Mouse (Mus musculus) midbrain, embryonic 10.5 days (tissue): ENCODE data around the gene Gpatch3. TPM values are rescaled to one million over a fixed set of nuclear protein-coding genes. Genes with fewer than 3 reads are reported as not detected.

Experiments used
- DNase-seq: peaks from one replicate; pipeline ENCODE4 v3.0.0-alpha.2; 2017; ENCODE audit warnings: low spot score
- H3K27ac ChIP-seq: fragments of 300-500 bp; sonication (generic); replicated peaks from 2 replicates; pipeline ENCODE4 v1.5.1; 2016; ENCODE audit warnings: mild to moderate bottlenecking
- H3K27me3 ChIP-seq: fragments of 300-500 bp; sonication (generic); 2 replicates; pipeline ENCODE4 v1.6.1; 2016; ENCODE audit warnings: low read depth, mild to moderate bottlenecking; ENCODE audit not compliant: poor library complexity, severe bottlenecking
- H3K36me3 ChIP-seq: fragments of 300-500 bp; sonication (generic); 2 replicates; pipeline ENCODE4 v1.6.1; 2016; ENCODE audit warnings: mild to moderate bottlenecking, moderate library complexity
- H3K4me1 ChIP-seq: fragments of 300-500 bp; sonication (generic); 2 replicates; pipeline ENCODE4 v1.6.1; 2016
- H3K4me3 ChIP-seq: fragments of 300-500 bp; sonication (generic); 2 replicates; pipeline ENCODE4 v1.5.1; 2016; ENCODE audit warnings: mild to moderate bottlenecking, moderate library complexity
- H3K9me3 ChIP-seq: fragments of 300-500 bp; sonication (generic); replicated peaks from 2 replicates; pipeline ENCODE4 v1.6.1; 2016; ENCODE audit warnings: mild to moderate bottlenecking
- WGBS: fragments of 180-500 bp; shearing (Covaris S2); methylation state at CpG from one replicate; pipeline ENCODE4 v1.1.7; 2016; 5-methylcytosine and 5-hydroxymethylcytosine counted together
- polyA plus RNA-seq: library from polyadenylated mRNA; unstranded; fragments of >200 nt; fragmentation: Nextera tagmentation; extraction: Ambion mirVana; gene quantifications from 2 replicates; pipeline ENCODE4 v1.2.1, GENCODE M21; 2016

Gene Gpatch3
- polyA plus RNA-seq, 1 experiment from 2014 or later = 10.9 TPM

DNA sequence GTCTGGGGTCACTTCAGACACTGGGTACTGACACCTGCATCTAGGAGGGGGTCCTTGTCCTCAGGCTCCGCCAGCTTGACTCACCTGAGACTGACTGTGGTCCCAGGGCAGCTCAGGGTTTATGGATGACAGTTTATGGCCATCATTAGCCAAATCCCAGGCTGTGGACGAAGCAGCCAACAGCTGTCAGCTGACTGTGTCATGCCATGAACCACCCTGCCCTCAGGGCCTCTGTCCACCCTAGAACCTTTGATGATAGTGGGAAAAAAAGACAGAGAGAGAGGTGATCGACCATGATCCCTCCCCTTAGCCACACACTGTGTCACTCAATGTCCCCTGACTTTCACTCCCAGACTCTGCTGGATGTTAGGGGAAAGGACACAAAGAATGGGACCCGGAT lies 12.9 kb upstream of the Gpatch3 start:
- no peak for DNase-seq
- no peak overlapping the region for H3K27ac ChIP-seq
- H3K9me3 ChIP-seq = peaks cover 5% of the 10 kb centered on the region; the same call in 1 of the 2 replicates
- no peak overlapping the region for H3K4me3 ChIP-seq
- WGBS = 80% methylated on average over 4 of the region's 4 CpGs
- no peaks in the 10 kb centered on the region for H3K27me3 ChIP-seq
- H3K36me3 ChIP-seq = no peaks in the 10 kb centered on the region
- H3K4me1 ChIP-seq = peaks cover 8% of the 10 kb centered on the region

DNA sequence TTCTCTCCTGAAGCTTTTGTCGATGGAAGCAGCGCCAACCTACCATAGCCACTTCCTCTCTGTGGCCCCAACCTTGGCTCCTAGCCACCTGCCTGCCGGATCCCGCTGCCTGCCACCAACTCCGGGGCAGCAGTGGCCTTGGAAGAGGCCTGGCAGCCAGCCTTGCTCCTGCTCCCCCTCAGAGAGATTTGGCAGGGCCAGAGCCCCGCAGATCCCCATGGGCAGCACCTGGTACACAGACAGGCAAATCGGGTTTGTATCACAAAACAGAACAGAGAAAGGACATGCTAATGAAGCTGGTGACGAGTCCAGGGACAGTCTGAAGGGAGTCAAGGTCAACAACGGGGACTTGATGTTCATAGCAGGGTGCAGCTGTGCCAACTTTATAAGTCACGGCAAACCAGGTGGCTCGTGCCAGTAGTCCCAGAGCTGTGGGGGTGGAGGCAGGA lies 11.4 kb upstream of the Gpatch3 start:
- no peak overlapping the region for H3K27ac ChIP-seq
- H3K36me3 ChIP-seq = no peaks in the 10 kb centered on the region
- H3K27me3 ChIP-seq = no peaks in the 10 kb centered on the region
- no peaks in the 10 kb centered on the region for H3K4me1 ChIP-seq
- H3K9me3 ChIP-seq = peaks cover 5% of the 10 kb centered on the region; the same call in 1 of the 2 replicates
- 81% methylated on average over 11 of the region's 11 CpGs for WGBS
- no peak overlapping the region for H3K4me3 ChIP-seq
- DNase-seq = no peak

DNA sequence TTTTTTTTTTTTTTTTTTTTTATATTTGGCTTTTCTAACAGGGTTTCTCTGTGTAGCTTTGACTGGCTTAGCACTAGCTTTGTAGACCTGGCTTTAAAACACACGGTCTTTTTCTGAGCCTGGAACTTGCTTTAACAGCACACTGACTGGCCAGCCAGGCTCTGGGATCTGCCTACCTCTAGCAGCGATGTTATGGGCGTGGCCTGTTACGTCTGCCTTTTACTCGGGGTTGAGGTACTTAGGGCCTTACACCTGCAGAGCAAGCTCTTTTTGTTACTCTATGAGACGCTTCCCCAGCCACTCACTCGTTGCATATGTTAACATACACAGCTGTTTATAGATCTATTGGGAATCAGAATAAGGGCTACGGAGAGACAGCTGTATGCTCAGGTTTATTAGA lies 7.3 kb upstream of the Gpatch3 start:
- Histone ChIP-seq H3K4me1 (no peaks in the 10 kb centered on the region), H3K36me3 (no peaks in the 10 kb centered on the region), H3K27ac (no peak overlapping the region), H3K27me3 (no peaks in the 10 kb centered on the region), H3K9me3 (peaks cover 5% of the 10 kb centered on the region; the same call in 1 of the 2 replicates), H3K4me3 (no peak overlapping the region)
- 33% methylated on average over 8 of the region's 8 CpGs for WGBS
- no peak for DNase-seq

DNA sequence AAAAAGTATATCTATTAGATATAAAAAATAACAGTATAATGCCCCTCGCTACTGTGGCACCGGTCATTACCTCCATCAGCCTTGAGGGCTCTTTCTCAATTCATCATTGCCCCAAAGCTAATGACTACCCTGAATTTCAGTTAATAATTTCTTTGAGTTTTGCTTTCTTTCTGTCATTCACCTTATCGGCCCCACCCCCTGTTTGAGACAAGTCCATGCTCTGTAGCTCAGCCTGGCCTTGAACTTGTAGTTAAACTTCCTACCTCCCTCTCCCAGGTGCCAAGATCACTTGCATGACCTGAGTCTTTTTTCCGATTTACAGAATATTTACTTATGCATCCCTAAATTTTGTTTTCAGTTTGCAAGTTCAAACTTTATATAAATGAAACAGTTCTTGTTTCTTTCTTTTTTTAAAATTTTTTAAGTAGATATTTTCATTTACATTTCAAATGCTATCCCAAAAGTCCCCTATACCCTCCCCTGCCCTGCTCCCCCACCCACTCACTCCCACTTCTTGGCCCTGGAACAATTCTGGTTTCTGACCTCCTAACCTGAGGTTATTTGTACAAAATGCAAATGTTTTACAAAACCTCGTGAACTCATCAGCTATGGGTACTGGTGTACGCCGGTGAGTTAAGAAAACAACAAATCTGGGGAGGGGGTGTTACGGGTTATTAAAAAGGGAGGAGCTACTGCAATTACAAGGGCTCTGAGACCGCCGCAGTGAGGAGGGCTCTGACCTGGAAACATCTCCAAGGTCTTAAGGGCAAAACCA lies 5.1 kb upstream of the Gpatch3 start:
- H3K4me1 ChIP-seq = peaks cover 7% of the 10 kb centered on the region; the same call in 1 of the 2 replicates
- H3K9me3 ChIP-seq = peaks cover 1% of the 10 kb centered on the region; the same call in 1 of the 2 replicates
- H3K36me3 ChIP-seq = no peaks in the 10 kb centered on the region
- 83% methylated on average over 10 of the region's 10 CpGs for WGBS
- no peak for DNase-seq
- H3K27ac ChIP-seq = no peak overlapping the region
- no peaks in the 10 kb centered on the region for H3K27me3 ChIP-seq
- no peak overlapping the region for H3K4me3 ChIP-seq

DNA sequence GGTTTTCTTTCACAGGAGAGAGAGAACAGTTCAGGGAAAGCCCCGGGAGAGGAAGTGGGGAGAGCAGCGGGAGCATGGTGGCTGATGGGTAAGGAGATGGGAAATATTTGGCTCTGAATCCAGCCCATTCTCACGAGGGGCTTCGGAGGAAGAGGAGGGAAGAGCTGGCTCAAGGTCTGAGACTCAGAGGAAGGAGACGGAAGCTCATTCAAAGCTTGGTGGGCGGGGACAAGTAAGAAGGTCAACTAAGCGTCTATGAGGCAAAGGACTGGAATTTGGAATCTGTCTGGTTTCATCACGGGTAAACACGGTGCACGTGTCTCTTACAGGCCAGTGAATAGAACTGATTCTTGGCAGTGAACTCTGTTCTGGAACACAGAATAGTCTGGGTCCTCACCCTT lies 4.5 kb upstream of the Gpatch3 start:
- H3K4me1 ChIP-seq = peaks cover 10% of the 10 kb centered on the region
- 61% methylated on average over 10 of the region's 10 CpGs for WGBS
- no peaks in the 10 kb centered on the region for H3K9me3 ChIP-seq
- no peak overlapping the region for H3K4me3 ChIP-seq
- no peaks in the 10 kb centered on the region for H3K27me3 ChIP-seq
- no peaks in the 10 kb centered on the region for H3K36me3 ChIP-seq
- no peak for DNase-seq
- no peak overlapping the region for H3K27ac ChIP-seq

DNA sequence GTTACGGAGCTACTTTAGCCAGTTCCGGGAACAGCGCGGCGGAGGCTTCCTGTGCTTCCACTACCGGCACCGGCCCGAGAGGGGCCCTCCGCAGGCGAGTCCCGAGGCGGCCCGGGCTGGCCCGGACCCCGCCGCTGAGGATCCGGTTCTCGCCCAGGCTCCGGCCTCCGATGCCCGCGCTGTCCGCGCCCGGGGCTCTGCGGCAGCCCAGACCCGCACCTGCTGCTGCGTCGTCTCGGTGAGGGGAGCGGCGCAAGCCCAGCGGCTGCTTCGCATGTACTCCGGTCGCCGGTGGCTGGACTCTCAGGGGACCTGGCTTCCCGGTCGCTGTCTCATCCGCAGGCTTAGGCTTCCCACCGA lies 278 bp downstream of the Gpatch3 start:
- Histone ChIP-seq H3K4me3 (peak overlapping the region; percentile 100), H3K4me1 (peaks cover 18% of the 10 kb centered on the region), H3K36me3 (peaks cover 22% of the 10 kb centered on the region), H3K27ac (peak overlapping the region; percentile 92), H3K9me3 (no peaks in the 10 kb centered on the region), H3K27me3 (no peaks in the 10 kb centered on the region)
- WGBS = 1% methylated on average over 41 of the region's 41 CpGs
- DNase-seq = no peak

DNA sequence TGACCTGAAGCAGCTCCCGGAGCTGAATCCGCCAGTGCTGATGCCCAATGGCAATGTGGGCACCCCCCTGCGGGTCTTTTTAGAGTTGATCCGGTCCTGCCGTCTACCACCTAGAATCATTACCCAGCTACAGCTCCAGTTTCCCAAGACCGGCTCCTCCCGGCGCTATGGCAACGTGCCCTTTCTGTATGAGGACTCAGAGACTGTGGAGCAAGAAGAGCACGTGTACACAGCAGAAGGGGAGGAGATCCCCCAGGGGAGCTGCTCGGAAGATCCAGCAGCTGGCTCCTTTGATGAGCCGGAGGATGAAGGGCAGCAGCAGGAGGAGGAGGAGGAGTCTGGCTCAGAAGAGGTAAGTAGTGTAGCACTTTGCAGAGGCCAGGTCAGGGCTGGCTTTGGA lies 3.4 kb downstream of the Gpatch3 start:
- no peak for DNase-seq
- Histone ChIP-seq H3K27ac (no peak overlapping the region), H3K9me3 (no peaks in the 10 kb centered on the region), H3K27me3 (no peaks in the 10 kb centered on the region), H3K4me1 (peaks cover 18% of the 10 kb centered on the region), H3K4me3 (no peak overlapping the region), H3K36me3 (peaks cover 53% of the 10 kb centered on the region)
- 78% methylated on average over 12 of the region's 12 CpGs for WGBS

DNA sequence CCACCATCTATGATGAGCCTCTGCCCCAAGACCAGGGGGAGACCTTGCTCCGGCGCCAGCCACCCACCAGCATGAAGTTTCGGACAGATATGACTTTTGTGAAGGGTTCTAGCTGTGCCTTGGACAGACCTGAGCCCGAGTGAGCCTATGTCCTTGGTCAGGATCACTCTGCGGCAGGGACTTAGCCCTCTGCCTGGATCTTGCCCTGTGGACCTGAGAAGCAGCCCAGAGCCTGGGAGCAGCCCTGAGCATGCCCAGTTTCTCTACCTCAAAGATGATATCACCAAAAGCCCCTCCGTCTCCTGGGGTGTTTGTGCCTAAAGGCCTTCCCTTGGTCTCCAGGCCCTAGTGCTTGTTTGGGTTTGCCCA lies 9.1 kb downstream of the Gpatch3 start:
- no peaks in the 10 kb centered on the region for H3K27me3 ChIP-seq
- H3K4me1 ChIP-seq = peaks cover 24% of the 10 kb centered on the region
- H3K36me3 ChIP-seq = peaks cover 74% of the 10 kb centered on the region
- H3K4me3 ChIP-seq = peak overlapping the region; percentile 99
- peak overlapping the region; percentile 87 for H3K27ac ChIP-seq
- DNase-seq = no peak
- WGBS = 66% methylated on average over 6 of the region's 6 CpGs
- no peaks in the 10 kb centered on the region for H3K9me3 ChIP-seq

DNA sequence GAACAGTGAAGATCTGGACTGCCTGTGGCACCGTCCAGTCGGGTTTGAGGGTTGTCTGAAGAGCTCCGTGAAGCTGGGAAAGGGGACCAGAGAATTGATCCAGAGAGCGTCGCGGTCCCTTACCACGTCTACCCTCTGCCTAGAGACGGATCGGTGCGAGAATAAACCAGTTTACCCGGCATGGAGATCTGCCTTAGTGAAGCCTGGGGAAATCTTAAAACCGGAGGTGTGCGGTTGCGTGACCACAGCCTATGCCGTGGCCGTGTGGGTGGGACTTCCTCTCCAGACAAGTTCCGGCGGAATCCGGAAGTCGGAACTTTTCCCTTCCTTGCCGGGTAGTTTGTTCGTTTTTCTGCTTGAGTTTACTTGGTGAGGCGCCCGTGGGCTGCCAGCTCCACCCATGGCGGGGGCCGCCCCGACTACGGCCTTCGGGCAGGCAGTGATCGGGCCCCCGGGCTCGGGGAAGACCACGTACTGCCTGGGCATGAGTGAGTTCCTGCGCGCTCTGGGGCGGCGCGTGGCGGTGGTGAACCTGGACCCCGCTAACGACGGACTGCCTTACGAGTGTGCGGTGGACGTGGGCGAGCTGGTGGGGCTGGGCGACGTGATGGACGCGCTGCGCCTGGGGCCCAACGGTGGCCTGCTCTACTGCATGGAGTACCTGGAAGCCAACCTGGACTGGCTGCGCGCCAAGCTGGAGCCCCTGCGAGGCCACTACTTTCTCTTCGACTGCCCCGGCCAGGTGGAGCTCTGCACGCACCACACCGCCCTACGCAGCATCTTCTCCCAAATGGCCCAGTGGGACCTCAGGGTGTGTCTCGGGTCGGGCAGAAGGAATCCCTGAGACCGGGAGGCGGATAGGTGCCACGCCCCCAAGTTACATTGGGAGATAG lies 9.8 kb downstream of the Gpatch3 start, which contains the start of gene Gpn2:
Gene Gpn2 (plus strand): TSS at position 304 of the 893 bp plus-strand sequence.
- H3K4me1 ChIP-seq = peaks cover 24% of the 10 kb centered on the region
- no peaks in the 10 kb centered on the region for H3K27me3 ChIP-seq
- peak; percentile 79 for DNase-seq
- peak within 1 kb of the TSS; percentile 99 for H3K4me3 ChIP-seq
- H3K36me3 ChIP-seq = peaks cover 74% of the 10 kb centered on the region
- no peaks in the 10 kb centered on the region for H3K9me3 ChIP-seq
- 2% methylated on average over 65 of the region's 65 CpGs for WGBS
- peak within 1 kb of the TSS; percentile 87 for H3K27ac ChIP-seq

DNA sequence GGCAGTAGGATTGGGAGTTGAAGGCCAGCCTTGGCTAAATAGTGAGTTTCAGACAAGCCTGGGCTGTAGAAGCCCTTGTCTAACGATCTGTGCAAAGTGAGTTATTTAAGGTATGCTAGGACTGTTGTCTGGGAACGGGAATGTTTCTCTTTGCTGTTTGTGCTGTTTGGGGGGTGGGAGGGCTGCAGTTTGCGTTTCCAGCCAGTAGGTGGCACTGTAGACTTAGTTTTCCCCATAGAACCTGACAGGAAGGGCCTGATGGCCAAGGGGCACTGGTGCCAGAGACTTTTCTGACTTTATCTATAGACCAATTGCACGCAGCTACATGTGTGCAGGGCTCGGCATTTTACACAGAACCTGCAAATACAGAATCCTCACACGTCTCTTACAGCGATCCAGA lies 18.0 kb downstream of the Gpatch3 start:
- H3K27ac ChIP-seq = no peak overlapping the region
- peaks cover 61% of the 10 kb centered on the region for H3K36me3 ChIP-seq
- peak; percentile 82 for DNase-seq
- 0 out of 2 replicates have a peak, but pooled peaks cover 2% of the 10 kb centered on the region for H3K4me1 ChIP-seq
- H3K9me3 ChIP-seq = no peaks in the 10 kb centered on the region
- 41% methylated on average over 7 of the region's 7 CpGs for WGBS
- no peak overlapping the region for H3K4me3 ChIP-seq
- H3K27me3 ChIP-seq = peaks cover 6% of the 10 kb centered on the region

DNA sequence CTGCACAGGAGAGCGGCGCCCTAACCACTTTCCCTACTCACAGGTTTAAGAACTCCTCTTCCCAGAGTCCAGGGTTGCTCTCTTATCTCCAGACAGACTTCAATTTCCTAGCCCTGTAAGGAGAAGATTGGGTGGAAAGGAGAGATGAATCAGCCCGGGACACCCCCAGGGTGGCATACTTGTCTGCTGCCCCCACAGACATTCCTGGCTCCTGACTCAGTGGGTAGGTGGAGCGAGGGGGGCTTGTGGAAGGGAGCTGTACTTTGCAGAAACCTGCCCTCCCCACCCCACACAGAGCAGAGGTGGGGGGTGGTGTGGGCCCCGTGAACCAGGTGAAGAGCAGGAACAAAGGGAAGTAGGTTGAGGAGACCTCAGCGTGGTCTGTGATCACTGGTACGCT lies 21.0 kb downstream of the Gpatch3 start:
- Histone ChIP-seq H3K27me3 (peaks cover 36% of the 10 kb centered on the region), H3K4me3 (no peak overlapping the region), H3K4me1 (peaks cover 18% of the 10 kb centered on the region), H3K9me3 (no peaks in the 10 kb centered on the region), H3K36me3 (peaks cover 31% of the 10 kb centered on the region), H3K27ac (0 out of 2 replicates have a peak overlapping the region, but pooled peaks have one; percentile 10)
- 72% methylated on average over 7 of the region's 7 CpGs for WGBS
- DNase-seq = no peak

DNA sequence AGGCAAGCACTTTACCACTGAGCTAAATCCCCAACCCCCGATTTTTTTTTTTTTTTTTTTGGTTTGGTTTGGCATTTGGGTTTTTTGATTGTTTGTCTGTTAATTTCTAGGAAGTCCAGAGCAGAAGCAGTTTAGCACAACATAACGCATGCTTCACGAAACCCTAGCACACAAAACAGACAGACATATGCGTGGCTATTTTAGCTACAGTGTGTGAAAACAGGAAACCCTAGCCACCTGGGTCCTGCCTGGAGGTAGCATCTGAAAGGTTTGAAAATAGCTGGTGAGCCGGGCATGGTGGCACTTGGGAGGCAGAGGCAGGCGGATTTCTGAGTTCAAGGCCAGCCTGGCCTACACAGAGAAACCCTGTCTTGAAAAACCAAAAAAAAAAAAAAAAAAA lies 21.5 kb downstream of the Gpatch3 start:
- no peak for DNase-seq
- no peak overlapping the region for H3K27ac ChIP-seq
- no peaks in the 10 kb centered on the region for H3K9me3 ChIP-seq
- peaks cover 42% of the 10 kb centered on the region for H3K27me3 ChIP-seq
- H3K36me3 ChIP-seq = peaks cover 26% of the 10 kb centered on the region
- peaks cover 18% of the 10 kb centered on the region for H3K4me1 ChIP-seq
- WGBS = 80% methylated on average over 6 of the region's 6 CpGs
- no peak overlapping the region for H3K4me3 ChIP-seq
